Mouse (Mus musculus): ENCODE results near the gene Vsir.

Gene Vsir

DNA sequence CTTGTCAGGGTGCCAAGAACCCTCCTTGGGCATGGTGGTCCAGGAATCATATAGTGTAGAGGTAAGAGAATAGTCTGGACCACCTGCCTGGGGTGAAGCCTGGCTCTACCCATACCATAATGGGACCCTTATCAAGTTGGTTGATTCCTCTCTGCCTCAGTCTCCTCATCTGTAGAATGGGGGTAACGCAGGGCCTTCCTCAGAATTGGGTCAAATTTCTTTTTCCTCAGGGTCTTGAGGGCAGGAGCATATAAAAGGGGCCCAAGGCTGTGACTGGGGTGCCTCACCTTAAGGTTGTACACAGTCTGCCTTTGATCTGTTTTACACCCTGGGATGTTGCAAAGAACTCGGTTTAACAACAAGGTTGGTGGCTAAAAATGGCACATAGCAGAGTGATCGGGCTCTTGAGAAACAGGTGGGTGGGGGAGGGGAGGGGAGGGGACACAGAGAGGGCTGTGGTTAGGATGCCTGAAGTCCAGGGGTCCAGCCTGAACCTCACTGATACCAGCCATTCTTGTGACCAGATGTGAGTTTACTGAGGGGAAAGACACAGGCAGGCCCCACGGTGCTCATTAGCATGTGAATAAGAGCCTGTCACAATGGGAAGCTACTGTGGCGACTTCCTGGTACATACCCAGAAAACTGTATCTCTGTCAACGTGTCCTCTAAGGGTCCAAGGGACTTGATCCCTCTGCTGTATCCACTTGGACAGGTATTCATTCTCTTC, 43.7 kb downstream of the Vsir start:
- DNase-seq, result no peak

DNA sequence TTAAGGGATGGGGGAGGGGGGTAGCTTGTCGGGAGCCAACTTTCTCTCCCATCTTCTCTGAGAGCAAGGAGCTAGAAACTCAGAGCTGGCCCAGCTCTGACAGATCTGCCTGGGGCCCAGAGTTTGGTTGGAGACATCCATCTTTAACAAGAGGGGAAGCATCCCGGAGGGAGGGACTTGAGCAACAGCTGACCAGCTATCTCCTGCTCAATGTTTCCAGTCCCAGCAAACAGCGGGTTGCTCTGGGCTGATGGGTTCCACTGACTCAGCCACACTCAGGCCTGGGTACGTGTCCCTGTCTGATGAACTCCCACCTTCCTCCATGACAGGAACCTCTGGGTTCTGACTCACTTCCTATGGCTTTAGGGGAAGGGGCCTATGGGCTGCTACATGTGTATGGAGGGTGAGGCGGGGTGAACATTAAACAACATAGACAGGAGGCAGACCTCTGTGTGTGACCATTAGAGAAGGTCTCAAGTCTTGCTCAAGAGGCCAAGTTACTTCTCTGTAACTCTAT, 44.3 kb downstream of the Vsir start:
- DNase-seq, result no peak

DNA sequence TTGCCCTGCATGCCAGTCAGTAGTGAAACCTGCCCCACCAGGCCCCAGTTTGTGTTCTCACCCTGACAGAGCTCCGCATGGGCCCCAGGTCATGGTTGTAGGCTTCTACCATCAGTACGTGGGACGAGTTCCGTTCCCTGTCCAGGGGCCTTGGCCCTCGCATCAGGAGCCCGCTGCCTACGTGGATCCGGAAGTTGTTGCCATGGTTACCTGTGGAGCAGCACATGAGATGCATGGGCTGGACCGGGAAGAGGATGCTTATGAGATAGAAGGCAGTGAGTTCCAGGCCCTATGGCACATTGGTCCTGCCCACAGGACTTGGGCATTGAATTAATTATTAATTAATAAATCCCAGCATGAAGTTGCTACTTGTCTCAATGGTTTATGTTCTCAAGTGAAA, 45.0 kb downstream of the Vsir start:
- DNase-seq, result no peak

DNA sequence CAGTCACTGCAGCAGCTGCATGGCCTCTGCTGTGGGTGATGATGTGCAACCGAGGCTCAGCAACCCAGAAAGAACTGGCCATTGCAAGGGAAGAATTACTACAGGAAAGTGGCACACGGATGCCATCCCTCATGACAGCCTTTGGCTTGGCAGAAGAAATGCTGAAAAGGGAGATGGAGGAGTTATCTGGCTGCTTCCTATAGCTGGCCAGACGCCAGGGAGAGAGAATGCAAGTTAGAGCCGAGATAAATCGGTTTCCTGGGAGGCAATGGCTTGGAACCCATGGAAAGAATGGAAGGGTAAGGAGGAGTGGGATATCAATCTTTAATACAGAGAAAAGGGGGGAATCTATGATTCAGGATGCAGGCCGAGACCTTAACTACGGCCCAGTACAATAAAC, 48.3 kb downstream of the Vsir start:
- peak; percentile 54 for DNase-seq

DNA sequence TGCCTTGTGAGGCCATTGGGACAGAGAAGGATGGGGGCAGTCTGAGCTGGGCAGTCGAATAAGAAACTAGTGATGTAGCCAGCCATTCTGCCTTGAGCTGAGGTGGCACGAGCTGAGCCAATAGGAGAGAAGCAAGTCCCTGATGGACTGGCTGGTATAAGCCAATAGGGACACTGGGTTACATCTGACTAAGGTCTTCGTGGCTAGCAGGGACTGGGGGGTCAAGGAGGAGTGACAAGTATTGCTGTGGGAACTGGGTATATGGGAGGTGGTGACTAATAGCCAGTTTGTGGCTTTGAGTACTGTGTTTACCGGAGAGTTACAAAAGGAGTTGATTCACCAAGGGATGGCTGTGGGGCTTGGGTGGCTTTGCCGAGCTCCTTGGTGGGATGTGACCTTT, 49.0 kb downstream of the Vsir start:
- DNase-seq, result no peak

DNA sequence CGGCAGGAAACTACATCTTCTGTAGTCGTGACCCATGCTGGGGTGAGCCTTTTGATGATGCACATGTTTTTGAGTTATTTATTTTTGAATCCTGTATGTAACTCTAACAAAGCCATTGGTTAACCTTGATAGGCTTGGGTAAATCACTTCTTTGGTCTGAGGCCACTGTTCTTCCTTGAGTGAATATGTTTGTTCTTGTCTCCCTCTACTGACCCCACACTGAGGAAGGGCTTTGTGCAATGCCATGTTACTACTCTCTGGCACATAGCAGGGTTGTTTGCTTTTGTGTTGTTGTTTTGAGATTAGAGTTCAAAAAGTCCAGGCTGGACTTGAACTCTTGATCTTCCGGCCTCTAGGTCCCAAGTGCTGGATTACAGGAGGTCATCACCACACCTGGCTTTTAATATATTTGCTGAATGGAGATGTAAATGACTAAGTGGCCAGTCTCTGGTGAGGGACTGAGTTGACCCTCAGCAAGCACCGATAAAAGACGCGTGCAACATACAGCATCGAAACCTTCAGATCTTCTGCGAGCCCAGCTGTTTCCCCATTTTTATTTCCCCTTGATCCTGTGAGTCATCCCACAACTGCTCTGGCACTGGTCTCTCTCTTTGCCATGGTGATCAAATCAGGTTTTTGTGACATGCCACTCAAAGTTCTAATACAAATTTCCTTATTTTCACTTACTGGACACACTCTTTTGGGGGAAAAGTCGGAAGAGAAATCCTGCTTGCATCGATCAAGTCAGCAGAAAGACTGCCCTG, 51.6 kb downstream of the Vsir start:
- no peak for DNase-seq

DNA sequence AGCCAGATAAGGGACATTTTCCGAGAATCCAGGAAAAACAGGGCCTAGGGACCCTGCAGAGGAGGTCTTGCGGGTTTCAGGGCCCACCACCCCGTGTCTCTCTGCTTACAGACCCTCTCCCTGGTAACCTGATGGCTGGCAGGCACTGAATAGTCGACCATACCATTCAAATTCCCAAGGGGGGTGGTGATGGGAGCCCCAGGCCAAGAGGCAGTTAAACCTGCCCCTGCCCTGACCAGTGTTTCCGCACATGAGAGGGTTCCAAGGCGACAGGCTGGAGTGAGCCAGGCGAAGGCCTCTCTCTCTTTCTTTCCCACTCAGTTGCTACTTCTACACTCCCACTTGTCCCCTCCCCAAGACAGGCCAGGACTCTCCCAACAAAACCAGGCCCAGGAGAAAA, 52.8 kb downstream of the Vsir start, which contains the start of gene Gm17455:
TSS of gene Gm17455 (plus strand) at position 278 of the 400 bp plus-strand sequence.
- no peak for DNase-seq

DNA sequence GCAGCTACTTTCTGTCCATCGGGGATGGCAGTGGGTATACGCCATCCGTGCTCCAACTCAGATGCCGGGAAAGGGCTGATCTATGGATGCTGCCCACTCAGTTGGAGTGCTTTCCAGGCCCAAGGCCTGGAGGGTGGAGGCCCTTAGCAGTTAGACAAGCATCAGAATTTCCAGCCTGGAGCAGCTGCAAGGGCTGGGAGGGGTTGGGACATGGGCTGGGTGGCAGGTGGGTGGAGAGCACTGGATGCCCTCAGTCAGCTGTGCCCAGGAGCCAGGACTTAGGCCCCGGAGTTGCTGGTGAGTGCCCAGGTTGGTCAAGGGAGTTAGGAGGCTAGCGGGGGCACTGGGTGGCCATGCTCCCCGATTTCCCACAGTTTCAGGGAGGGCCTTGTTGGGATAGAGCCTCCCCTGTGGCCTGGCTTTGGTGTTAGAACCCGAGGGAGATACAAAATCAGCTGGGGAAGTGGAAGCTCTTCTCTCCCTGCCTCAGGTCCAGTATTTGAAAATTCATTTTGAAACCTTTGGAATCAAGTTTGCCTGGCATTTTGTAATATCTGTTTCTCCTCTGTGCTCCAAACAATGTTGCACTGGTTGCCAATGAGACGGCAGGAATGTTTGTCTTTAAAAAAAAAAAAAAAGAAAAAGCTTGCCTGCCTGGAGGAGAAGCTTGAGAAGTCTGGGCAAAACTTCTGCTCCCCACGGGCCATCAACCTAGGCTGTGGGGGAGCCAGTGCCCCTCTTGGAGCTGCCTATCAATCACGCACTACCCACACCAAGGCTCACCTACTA, 54.0 kb downstream of the Vsir start:
- DNase-seq, result no peak

DNA sequence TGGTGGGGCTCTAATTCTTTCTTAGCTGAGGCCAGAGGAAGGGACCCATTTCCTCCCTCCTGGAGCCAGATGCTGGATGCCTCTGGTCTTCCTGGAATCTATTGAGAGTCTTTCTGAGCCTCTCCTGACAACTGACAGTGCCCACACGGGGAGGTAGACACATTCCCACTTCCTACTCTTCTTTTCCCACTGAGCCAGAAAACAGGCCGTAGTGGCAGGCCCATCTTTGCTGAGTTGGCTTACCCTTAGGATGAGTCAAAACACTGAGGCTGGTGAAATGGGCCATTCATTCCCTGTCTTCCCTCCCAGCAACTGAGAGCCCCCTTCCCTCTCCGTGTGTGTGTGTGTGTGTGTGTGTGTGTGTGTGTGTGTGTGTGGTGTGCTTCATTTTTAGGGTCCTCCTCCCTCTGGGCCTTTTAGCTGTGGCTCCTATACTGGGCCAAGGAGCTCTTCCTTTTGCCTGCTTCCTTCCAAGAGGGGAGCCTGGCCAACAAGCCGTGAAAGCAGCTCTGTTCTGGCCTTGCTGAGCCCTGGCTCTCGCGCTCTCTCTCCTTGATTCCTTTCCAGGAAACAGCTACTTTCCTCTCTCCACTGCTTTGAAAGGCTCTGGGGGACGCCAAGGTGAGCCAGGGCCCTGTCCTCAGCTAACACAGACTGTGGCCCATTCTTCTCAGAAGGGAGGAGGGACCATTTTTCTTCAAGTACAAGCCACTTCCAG, 59.0 kb downstream of the Vsir start:
- peak; percentile 29 for DNase-seq

DNA sequence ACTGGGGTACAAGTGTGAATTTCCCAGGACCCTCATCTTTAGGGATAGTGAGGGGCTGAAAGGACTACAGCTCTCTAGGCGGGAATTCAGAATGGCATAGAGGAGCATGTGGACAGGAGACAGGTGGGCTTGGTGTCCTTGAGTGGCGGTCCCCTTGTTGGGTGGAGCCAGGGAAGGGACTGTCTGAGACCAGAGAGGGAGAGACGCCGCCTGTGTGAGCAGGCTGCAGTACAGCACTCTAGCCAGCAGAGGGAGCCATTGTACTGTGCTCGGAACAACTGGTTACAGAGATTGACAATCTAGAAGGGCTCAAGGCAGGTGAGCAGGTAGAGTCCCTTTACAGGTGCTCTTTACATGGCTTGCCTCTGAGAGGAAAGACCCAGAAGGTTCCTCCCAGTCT, 61.2 kb downstream of the Vsir start:
- DNase-seq, result peak; percentile 70

DNA sequence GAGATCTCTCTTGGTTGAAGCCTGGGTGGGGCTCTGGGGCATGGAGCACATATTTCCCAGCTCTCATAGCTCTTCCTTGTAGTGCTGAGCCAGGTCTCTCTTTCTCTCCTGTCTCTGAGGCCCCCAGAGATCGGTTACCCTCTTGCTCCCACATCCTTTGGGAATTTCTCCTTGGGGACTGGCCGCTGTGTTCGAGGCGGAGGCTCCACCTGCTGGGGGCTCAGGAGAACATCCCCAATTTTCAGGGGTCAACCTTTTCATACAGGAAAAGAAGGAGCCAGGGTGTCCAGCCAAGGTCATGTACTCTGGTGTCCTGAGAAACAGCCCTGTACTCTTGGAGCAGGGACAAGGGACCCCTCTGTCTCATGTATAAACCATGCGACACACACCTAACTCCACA, 65.1 kb downstream of the Vsir start:
- DNase-seq, result no peak

DNA sequence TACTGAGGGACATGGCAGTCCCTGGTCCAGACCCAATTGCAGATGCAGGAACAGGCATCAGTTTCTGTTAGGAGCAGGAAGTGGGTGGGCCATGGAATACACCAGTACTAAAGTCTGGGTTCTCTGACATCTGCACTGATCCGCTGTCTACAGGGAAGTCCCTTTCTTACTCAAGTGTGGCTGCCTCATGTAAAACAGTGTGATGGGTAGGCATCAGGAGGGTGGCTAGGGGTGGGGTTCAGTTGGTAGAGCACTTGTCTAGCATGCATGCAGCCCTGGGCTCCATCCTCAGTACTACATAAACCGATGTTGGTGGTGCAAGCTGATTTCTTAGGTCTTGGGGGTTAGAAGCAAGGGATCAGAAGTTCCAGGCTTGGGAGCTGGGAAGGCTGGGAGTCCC, 67.1 kb downstream of the Vsir start:
- no peak for DNase-seq

DNA sequence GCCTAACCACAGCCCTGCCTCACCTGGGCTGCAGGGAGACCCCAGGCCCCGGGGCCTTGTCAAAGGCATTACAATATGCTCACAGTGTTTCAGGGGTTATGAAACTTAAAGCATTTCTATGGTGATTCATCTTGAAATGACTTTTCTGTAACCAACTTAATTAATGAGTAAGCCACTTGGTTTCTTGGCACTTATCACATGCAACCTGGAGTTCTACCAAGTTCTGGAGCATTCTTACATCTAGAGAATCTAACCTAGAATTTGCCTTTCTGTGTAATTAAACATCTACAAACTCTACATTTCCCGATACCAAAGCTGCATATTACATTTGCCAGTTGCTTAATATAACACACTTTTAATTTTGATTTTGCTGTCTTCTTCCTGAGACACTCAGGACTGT, 70.4 kb downstream of the Vsir start:
- no peak for DNase-seq

DNA sequence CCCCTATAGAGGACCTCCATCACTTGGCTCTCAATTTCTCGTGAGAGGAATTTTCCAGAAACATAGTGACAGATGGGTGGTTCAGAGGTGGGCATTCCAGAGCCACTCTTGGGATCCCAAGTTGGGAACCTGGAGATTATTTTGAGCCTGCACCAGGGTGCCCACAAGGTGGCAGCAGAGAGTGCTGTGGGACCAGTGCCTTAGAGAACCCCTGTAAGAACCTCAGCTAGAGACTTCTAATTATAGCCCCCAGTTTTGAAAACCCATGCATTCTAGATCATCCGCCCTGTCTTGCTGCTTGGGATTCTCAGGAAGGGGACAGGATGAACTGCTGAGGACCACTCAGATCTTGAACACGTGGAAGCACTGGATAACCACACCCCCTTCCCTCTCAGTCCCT, 71.5 kb downstream of the Vsir start:
- peak; percentile 85 for DNase-seq

DNA sequence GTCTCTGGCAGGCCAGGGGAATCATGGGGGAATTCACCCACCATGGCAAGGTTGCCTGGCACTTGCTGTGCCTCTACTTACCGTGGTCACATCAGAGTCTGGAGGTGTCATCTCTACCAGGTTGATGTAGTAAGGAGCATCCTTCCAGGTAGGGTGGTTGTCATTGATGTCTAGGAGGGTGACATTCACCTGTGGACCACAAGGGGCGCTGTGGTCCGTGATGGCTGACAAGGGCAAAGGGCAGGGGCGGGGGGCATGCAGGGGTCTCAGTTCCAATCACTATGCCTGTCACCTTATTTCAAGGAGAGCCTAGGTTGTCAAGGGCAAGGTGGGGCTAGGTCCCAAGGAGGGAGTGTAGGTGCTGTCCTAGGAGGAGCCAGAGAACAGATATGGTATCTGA, 73.0 kb downstream of the Vsir start:
- DNase-seq, result no peak

All from right cerebral cortex, postnatal 14 days (tissue).